Mouse (Mus musculus): ENCODE data around the gene Cd70. TPM values are rescaled to one million over a fixed set of nuclear protein-coding genes. Genes with fewer than 3 reads are reported as not detected.
"Not testable (repeated sequence)": the region's sequence is repeated elsewhere in the genome, so short reads cannot be mapped to it uniquely, and the experiment has no call there.

The Cd70 gene
- polyA plus RNA-seq, 2 experiments from 2014 or later: 1.1 to 2.1 TPM

- ATAC-seq: no peak
These were observed 14.9 kb downstream of the Cd70 start for GRCm38 (mm10) chr17:57134693-57135092.

DNA sequence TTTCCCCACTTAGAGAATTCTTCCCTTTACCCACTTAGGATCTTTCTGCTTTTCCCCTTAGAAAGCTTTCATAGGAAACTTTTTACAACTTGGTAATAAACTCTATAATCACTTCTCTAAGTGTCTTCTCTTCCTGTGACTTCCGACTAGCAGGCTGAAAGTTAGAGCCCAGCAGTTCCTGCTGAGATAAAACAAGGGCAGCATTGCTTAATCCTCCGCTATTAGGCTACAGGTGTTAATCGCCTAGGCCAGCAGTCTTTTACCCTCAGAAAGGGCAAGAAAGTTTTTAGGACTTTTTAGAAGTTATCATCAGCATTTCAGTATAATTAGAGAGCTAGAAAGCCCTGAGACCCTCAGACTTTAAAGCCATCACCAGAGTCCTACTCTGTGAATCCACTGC, 15.6 kb downstream of the Cd70 start:
- ATAC-seq: not testable (repeated sequence)

- ATAC-seq: peak; percentile 83
These were observed 17.8 kb downstream of the Cd70 start for GRCm38 (mm10) chr17:57131793-57132192.

DNA sequence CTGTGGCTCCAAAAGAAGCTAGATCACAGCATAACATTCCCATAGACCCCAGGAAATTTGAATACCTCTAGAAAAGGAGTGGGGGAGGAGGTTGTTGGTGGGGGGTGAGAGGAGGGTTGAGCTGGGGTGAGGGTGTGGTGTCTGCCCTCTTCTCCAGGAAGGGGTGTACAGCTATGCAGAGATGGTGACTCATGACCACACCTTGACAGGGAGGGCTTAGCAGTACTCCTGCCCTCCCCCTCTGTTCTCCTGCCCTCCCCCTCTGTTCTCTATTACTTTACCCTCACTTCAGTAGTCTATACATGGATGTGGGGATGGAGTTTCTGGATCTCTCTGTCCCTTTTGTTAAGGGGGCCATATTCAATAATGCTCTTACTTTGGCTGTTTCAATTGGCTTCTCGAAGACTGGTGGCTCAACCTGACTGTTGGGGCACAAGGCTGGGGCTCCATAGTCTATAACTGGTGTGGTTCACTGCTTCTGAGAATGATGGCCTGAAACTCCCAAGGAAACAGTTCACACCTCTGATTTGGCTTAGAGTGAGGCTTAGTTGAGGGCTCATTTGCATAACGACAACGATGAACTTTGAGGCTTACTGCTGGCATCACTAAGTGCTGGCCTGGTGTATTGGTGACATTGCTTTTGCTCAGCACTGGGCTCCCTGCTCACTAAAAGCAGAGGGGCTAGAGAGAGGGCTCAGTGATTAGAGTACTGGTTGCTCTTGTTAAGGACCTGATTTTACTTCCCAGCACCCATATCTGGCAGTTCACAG, 23.5 kb downstream of the Cd70 start:
- ATAC-seq: no peak

DNA sequence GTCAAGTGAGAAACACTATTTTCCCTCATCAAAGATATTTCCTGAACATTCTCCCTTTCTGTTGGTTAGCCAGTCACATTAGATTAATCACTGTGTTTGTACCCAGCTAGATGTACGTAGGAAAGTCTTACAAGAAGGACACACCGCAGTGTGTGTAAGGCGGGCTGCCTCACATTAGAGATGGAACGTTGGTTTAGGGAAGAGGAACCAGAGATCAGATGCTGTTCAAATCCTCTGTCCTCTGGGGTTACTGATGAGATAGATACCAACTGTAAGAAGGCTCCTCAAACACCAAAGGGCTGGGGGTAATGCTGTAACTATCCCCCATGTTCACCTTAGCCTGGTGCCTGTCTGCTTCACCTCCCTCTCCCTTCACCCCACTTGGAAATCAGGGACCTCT, 24.8 kb downstream of the Cd70 start:
- no peak for ATAC-seq

GRCm38 (mm10) chr17:57123192-57124118, 26.1 kb downstream of the Cd70 start:
- no peak for ATAC-seq

DNA sequence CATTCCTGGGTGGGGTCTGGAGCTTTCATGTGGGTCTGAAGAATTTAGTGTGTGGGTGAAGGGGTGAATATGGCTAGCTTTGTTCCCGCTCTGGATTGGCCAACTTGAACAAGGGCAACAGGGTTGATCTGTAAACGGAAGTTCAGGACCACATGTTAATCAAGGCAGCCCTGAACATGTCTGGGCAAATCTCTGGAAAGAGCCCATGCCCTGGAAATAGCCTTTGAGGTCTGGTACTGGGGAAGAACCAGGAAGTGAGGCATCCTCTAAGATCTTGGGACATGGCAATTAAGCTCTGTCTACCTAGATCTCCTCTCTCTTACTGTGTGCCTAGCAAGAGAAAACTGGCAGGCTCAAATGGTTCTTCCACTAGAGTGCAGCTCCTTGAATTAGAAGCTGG, 27.7 kb downstream of the Cd70 start:
- ATAC-seq: no peak

DNA sequence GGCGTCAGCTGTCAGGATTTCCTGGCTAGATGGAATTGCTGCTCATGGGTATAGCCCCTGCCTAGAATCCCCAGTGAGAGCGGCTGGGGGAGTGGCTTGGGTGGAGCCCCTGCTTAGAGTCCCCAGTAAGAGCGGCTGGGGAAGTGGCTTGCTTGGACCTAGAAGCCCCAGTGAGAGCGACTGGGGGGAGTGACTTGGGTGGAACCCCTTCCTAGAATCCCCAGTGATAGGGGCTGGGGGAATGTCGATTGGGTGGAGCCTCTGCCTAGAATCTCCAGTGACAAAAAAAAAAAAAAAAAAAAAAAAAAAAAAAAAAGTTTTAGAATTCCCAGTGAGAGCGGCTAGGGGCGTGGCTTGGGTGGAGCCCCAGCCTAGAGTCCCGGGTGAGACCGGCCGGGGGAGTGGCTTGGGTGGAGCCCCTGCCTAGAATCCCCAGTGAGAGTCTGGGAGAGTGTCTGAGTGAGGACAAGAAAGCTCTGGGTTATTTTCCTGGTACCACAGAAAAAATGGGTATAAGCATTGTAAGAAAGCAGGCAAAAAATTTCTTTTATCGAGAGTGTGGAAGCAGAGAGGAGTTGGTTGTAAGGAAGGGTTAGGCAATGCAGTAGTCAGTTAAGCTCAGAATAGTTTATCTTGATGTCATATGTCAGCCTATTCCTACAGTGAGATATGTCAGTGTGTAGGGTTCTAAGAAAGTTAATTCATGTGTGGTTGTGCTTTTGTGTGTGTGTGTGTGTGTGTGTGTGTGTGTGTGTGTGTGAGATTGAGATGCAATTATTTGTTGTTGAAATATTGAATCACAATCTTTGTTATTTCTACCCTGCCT, 30.8 kb downstream of the Cd70 start:
- ATAC-seq: no peak

DNA sequence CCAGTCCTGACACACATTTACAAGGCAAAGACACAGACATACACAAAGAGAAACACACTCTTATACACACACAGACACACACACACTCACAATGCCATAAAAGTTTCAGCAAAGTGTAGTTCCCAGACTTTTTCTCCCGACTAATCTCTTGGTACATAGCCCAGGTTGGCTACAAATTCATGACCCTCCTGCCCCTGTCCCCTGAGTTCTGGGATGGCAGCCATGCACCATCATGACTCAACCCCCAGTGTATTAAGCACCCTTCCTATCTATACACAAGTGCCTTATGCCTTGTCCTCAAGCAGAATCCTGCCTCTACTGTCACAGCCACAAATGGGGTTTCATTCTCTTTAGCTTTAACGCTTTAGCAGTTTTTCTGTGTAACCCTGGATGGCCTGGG, 32.8 kb downstream of the Cd70 start:
- no peak for ATAC-seq

GRCm38 (mm10) chr17:57112768-57113474, 36.7 kb downstream of the Cd70 start:
- no peak for ATAC-seq

DNA sequence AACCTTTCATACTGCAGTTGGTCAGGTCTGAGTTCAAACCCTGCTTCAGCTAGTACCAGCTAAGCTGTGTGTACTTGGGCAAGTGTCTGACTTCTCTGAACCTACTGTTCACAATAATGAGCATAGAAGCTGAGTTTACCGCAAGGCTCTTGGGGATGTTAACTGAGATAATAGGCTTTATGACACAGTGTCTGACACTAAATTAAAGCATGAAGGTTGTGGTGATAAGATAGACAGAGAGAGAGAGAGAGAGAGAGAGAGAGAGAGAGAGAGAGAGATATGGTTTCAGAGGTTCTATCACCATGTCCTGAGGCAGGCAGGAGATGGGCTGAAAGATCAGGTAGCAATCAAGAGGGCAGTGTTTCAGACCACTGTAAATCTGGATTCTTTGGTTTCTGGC, 39.6 kb downstream of the Cd70 start:
- ATAC-seq: no peak

- peak; percentile 74 for ATAC-seq
These were observed 40.9 kb downstream of the Cd70 start for GRCm38 (mm10) chr17:57108666-57109171.

- no peak for ATAC-seq
These were observed 41.4 kb downstream of the Cd70 start for GRCm38 (mm10) chr17:57108040-57108665.

DNA sequence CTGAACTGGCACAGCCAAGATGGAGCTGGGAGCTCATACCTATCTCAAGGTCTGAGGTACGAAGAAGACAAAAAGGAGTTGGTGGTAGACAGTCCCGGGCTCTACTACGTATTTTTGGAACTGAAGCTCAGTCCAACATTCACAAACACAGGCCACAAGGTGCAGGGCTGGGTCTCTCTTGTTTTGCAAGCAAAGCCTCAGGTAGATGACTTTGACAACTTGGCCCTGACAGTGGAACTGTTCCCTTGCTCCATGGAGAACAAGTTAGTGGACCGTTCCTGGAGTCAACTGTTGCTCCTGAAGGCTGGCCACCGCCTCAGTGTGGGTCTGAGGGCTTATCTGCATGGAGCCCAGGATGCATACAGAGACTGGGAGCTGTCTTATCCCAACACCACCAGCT, 42.5 kb downstream of the Cd70 start:
- no peak for ATAC-seq

DNA sequence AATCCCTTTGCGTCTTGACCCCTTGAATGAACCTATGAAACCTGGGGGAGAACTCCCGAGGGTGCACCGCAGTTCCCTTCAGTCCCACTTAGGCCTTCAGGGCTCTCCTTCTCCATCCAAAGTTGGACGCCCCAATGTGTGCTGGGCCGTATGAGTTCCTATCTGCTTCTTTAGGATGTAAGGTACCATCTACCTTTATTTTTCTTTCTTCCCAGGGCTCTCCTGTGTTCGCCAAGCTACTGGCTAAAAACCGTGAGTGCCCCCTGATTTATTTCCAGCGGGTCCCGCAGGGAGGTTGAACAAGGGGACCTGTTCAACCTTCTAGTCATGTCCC, 43.6 kb downstream of the Cd70 start:
- ATAC-seq: no peak

DNA sequence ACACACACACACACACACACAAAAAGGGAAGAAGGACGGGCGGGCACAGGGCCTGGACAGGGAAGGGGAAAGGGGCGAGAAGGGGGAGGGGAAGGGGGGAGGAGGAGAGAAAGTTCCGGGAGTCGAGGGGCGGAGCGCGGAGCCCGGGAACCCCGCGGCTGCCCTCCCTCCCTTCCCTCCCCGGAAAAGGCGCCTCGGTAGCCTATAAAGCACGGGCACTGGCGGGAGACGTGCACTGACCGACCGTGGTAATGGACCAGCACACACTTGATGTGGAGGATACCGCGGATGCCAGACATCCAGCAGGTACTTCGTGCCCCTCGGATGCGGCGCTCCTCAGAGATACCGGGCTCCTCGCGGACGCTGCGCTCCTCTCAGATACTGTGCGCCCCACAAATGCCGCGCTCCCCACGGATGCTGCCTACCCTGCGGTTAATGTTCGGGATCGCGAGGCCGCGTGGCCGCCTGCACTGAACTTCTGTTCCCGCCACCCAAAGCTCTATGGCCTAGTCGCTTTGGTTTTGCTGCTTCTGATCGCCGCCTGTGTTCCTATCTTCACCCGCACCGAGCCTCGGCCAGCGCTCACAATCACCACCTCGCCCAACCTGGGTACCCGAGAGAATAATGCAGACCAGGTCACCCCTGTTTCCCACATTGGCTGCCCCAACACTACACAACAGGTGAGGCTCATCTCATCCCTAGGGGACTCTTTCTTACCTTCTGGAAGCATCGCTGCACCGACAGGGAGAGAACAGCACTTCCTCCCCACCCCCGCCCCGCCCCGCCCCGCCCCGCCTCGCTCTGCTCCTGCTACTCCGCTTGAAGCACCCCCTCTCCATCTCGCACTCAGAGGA, 44.2 kb downstream of the Cd70 start, which contains the start of gene Tnfsf9:
TSS of gene Tnfsf9 (plus strand) at position 145 of the 854 bp plus-strand sequence.
- ATAC-seq: peak; percentile 37

DNA sequence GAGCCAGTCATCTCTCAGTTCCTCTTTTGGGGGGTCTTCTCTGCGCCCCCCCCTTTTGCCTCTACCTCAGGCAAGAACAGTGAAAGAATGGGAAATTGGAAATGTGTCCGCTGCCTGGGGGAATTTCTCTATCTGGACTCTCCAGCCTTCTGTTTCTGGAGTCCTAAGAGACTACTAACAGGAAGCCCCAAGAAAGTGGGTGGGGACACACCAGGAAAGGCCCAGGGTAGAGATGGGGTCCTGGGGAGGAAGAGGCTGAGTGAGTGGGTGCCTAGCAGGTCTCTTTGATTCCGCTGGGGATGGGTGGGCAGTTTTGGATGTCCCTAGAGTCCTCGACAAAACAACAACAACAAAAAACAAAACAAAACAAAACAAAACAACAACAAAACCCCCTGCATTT, 45.1 kb downstream of the Cd70 start:
- no peak for ATAC-seq

DNA sequence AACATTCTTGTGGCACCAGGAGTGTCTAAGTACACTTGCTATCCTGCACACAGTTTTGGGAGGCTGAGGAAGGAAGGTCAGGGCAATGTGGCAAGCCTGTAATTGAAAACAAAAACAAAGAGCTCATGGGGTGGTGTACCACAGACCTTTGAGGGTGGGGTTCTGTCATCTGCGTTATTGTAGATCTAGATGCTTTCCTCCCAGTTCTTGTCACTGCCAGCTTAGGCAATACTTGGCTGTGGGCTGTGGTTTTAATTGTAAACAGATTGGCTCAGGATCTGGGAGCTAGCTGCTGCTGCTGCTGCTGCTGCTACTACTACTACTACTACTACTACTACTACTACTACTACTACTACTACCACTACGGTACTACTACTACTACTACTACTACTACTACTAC, 47.3 kb downstream of the Cd70 start:
- no peak for ATAC-seq

- no peak for ATAC-seq
These were observed 49.8 kb downstream of the Cd70 start for GRCm38 (mm10) chr17:57099629-57100325.

GRCm38 (mm10) chr17:57098321-57098720, 51.3 kb downstream of the Cd70 start:
- no peak for ATAC-seq
